Mouse (Mus musculus) R1 (cell line): ENCODE measurements around the gene Klhl21.

Source experiments
- DNase-seq: peaks from one replicate; pipeline ENCODE4 v3.0.0-alpha.2; 2018; ENCODE audit warnings: low read depth, low spot score

Gene Klhl21

GRCm38 (mm10) chr4:151995371-151996172, 13.0 kb upstream of the Klhl21 start:
- DNase-seq: no peak

- peak; percentile 100 for DNase-seq
Observed at GRCm38 (mm10) chr4:151996173-151996950, 12.2 kb upstream of the Klhl21 start, which contains the start of gene Phf13. TSS of gene Phf13 (minus strand) at chr4:151996258.

GRCm38 (mm10) chr4:151996951-151997222, 11.7 kb upstream of the Klhl21 start:
- no peak for DNase-seq

GRCm38 (mm10) chr4:151997701-151998100, 10.9 kb upstream of the Klhl21 start:
- DNase-seq: no peak

- DNase-seq: peak; percentile 71
Observed at GRCm38 (mm10) chr4:151999481-151999880, 9.1 kb upstream of the Klhl21 start.

- no peak for DNase-seq
Observed at GRCm38 (mm10) chr4:152000906-152001305, 7.7 kb upstream of the Klhl21 start.

GRCm38 (mm10) chr4:152001335-152001734, 7.3 kb upstream of the Klhl21 start:
- DNase-seq: no peak

- no peak for DNase-seq
Observed at GRCm38 (mm10) chr4:152002063-152002462, 6.5 kb upstream of the Klhl21 start.

GRCm38 (mm10) chr4:152006137-152006536, 2.5 kb upstream of the Klhl21 start:
- DNase-seq: no peak

GRCm38 (mm10) chr4:152006812-152007211, 1.8 kb upstream of the Klhl21 start:
- DNase-seq: no peak

- peak; percentile 70 for DNase-seq
Observed at GRCm38 (mm10) chr4:152007481-152008147, 989 bp upstream of the Klhl21 start.

- no peak for DNase-seq
Observed at GRCm38 (mm10) chr4:152008148-152008500, 479 bp upstream of the Klhl21 start.

GRCm38 (mm10) chr4:152009076-152010051, 761 bp downstream of the Klhl21 start:
- DNase-seq: peak; percentile 75

GRCm38 (mm10) chr4:152010091-152010706, 1.6 kb downstream of the Klhl21 start:
- DNase-seq: peak; percentile 79

- no peak for DNase-seq
Observed at GRCm38 (mm10) chr4:152010707-152011134, 2.1 kb downstream of the Klhl21 start.

- DNase-seq: no peak
Observed at GRCm38 (mm10) chr4:152011171-152011760, 2.7 kb downstream of the Klhl21 start.

- no peak for DNase-seq
Observed at GRCm38 (mm10) chr4:152012109-152012508, 3.5 kb downstream of the Klhl21 start.

GRCm38 (mm10) chr4:152013036-152013813, 4.6 kb downstream of the Klhl21 start:
- DNase-seq: no peak

GRCm38 (mm10) chr4:152019073-152019472, 10.5 kb downstream of the Klhl21 start:
- DNase-seq: no peak

- no peak for DNase-seq
Observed at GRCm38 (mm10) chr4:152020024-152020423, 11.4 kb downstream of the Klhl21 start.
